Mouse (Mus musculus): ENCODE measurements around the gene Polr2e. TPM values are rescaled to one million over a fixed set of nuclear protein-coding genes. Genes with fewer than 3 reads are reported as not detected.

Gene Polr2e
- total RNA-seq (2021): 10 to 100 TPM; 64.1 to 66.0 TPM

GRCm38 (mm10) chr10:80039559-80039979 lies at the start of gene Polr2e:
TSS of gene Polr2e (minus strand) at chr10:80039795.
- intact Hi-C loops (cut with DNase I): loop anchor here (5.0 kb wide), 1 partner anchor 52 kb away; the partner anchor contains the start of gene Cnn2
- DNase-seq (ENCODE audit: extremely low spot score in 1 of 2, low spot score in 2 of 2): peak; percentile 97 to 98

GRCm38 (mm10) chr10:80089146-80089545 lies 49.6 kb upstream of the Polr2e start:
- intact Hi-C loops (cut with DNase I): no loop called here
- no peak for DNase-seq (ENCODE audit: extremely low spot score in 1 of 2, low spot score in 2 of 2)

DNA sequence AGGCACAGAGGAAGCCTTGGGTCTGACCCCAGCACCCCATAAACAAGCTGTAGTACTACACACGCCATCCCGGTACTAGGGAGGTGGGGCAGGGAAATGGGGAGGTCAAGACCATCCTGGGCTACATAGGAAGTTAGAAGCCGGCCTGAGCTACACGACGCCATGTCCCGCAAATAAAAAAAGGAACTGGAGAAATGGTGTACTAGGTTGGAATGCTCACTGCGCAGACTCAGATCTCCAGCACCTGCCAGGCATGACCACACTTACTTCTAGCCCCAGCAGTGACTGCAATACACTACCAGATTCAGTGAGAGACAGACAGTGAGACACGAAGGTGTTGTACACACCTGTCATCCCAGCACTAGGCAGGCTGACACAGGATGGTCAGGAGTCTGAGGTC lies 47.9 kb upstream of the Polr2e start:
- intact Hi-C loops (cut with DNase I): no loop called here

DNA sequence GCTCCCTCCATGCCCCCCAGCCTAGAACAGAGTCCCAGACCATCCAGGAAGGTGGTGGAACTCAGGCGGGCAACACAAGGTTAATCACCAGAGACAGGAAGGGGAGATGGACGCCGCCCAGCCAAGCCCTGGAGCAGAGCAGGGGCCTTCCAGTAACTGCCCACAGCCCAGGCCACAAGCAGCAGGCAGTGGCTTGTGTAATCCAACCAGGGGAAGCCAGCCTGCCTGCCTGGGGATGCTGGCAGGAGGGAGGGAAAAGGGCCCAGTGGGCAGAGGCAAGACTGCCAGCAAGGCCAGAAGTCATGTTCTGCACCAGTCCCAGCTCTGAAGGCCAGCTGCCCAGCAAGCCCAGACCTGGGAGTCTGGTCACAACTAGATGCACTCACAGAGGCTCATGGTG lies 47.3 kb upstream of the Polr2e start:
- intact Hi-C loops (cut with DNase I): no loop called here
- peak in 1 of 2 experiments; percentile 62 for DNase-seq (ENCODE audit: extremely low spot score in 1 of 2, low spot score in 2 of 2)

More for the DNA sequence above, 47.9 kb upstream of the Polr2e start:
- DNase-seq (ENCODE audit: extremely low spot score in 1 of 2, low spot score in 2 of 2): no peak

- no peak for DNase-seq (ENCODE audit: extremely low spot score in 1 of 2, low spot score in 2 of 2)
- intact Hi-C loops (cut with DNase I): no loop called here
Observed at GRCm38 (mm10) chr10:80084817-80085487, 45.4 kb upstream of the Polr2e start.

GRCm38 (mm10) chr10:80081075-80081474 lies 41.5 kb upstream of the Polr2e start:
- intact Hi-C loops (cut with DNase I): no loop called here
- DNase-seq (ENCODE audit: extremely low spot score in 1 of 2, low spot score in 2 of 2): no peak

DNA sequence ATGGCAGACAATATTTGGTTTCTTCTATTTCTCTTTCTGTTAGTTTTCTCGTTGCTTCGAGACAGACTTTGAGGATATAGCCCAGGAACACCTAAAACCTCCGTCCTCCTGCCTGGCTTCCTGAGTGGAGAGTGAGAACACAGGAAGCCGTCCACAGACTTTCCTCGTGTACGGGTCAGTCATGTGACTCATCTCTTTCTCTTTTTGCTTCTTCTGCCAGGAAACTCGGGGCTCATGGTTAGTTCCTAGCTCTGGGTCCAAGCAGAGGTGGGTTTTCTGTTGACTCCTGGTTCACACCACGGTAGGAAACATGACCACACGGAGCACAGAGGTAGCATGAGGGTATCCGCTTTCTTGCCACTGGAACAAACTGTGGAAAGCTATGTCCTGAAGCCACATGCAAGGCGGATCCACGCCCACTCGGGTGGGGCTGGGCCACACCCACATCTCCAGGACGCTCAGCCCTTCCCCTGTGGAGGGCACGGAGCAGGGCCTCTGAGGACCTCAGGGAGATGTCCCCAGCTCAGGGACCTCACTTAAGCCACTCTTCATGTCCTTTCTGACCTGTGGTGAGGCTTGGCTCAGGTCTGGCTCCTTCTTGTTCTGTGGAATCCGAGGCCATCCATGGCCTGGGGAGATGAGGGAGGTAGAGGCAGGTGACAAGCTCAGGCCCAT lies 40.9 kb upstream of the Polr2e start:
- intact Hi-C loops (cut with DNase I): no loop called here
- DNase-seq (ENCODE audit: extremely low spot score in 1 of 2, low spot score in 2 of 2): no peak

GRCm38 (mm10) chr10:80078366-80078765 lies 38.8 kb upstream of the Polr2e start:
- intact Hi-C loops (cut with DNase I): loop anchor here (5.0 kb wide), 1 partner anchor 34 kb away; no protein-coding TSS in a partner anchor
- no peak for DNase-seq (ENCODE audit: extremely low spot score in 1 of 2, low spot score in 2 of 2)

GRCm38 (mm10) chr10:80077312-80077711 lies 37.7 kb upstream of the Polr2e start:
- intact Hi-C loops (cut with DNase I): loop anchor here (5.0 kb wide), 1 partner anchor 35 kb away; no protein-coding TSS in a partner anchor
- DNase-seq (ENCODE audit: extremely low spot score in 1 of 2, low spot score in 2 of 2): no peak

DNA sequence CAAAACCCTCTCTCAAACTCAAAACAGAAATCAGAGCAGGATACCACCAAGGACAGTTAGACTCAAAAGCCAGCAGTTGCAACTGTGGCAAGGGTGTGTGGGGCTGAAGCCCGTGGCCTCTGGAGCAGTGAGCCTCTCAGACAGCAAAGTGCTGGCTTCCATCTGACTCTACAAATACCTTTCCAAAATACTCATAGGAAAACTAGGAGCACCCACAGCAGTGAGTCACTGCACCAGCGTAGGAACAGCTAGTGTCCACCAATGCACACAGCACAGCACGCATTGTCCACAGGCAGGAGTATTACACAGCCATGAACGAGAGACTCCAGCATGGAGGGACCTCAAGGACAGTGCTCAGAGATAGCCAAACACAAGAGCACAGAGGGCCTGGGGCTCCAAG lies 36.8 kb upstream of the Polr2e start:
- no peak for DNase-seq (ENCODE audit: extremely low spot score in 1 of 2, low spot score in 2 of 2)
- intact Hi-C loops (cut with DNase I): loop anchor here (5.0 kb wide), 1 partner anchor 36 kb away; no protein-coding TSS in a partner anchor

DNA sequence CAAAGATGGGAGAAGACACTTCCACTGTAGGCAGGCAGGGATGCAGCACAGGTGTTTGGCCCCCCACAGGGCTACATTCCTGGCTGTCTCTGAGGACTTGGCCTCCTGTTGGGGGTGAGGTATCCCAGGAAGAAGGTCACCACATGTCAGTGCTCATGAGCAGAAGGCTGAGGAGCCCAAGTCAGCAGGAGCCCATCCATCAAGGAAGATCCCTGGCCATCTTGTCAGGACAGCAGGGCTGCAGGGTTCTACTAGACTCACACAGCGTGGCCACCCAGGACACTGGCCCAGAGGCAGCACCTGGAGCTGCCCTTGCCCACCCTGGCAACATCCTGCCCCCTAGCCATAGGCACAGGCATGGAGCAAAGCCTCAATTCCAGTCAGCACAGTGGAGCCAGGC lies 36.3 kb upstream of the Polr2e start:
- DNase-seq (ENCODE audit: extremely low spot score in 1 of 2, low spot score in 2 of 2): no peak
- intact Hi-C loops (cut with DNase I): loop anchor here (5.0 kb wide), 1 partner anchor 36 kb away; no protein-coding TSS in a partner anchor

- intact Hi-C loops (cut with DNase I): loop anchor here (5.0 kb wide), 1 partner anchor 37 kb away; no protein-coding TSS in a partner anchor
- peak; percentile 44 to 90 for DNase-seq (ENCODE audit: extremely low spot score in 1 of 2, low spot score in 2 of 2)
Observed at GRCm38 (mm10) chr10:80074813-80075601, 35.4 kb upstream of the Polr2e start.

- no peak for DNase-seq (ENCODE audit: extremely low spot score in 1 of 2, low spot score in 2 of 2)
- intact Hi-C loops (cut with DNase I): no loop called here
Observed at GRCm38 (mm10) chr10:80072623-80073489, 33.3 kb upstream of the Polr2e start.

- no peak for DNase-seq (ENCODE audit: extremely low spot score in 1 of 2, low spot score in 2 of 2)
- intact Hi-C loops (cut with DNase I): no loop called here
Observed at GRCm38 (mm10) chr10:80071516-80071900, 31.9 kb upstream of the Polr2e start.

DNA sequence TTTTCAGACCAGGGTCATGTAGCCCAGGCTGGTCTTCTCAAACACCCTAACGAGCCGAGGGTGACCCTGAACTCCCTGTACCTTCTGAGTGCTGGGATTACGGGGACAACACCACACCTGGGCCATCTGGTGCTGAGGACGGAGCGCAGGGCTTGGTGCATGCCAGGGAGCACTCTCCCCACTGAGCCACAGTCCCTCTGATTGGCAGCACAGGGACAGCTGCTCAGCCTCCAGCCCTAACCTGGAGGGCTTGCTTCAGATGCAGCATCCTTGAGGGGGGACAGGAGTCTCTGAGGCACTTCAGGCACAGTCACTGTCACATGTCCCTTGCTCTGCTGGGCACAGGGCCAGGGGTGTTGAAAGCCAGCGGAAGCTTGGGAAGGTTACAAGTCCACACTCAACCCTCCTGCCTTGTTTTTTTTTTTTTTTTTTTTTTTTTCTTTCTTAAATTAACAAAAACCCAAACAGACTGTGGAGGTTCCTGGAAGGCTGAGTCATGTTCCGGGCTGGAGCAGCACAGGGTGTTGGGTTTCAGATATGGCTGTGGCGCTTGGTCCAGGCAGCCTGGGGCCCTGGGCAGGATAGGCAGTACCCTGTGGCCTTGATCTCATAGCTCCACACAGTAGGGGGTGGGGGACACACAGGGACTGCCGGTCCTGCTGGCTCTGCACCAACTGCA lies 31.4 kb upstream of the Polr2e start:
- intact Hi-C loops (cut with DNase I): no loop called here

GRCm38 (mm10) chr10:80069948-80070450 lies 30.4 kb upstream of the Polr2e start:
- intact Hi-C loops (cut with DNase I): no loop called here

More for the DNA sequence above, 31.4 kb upstream of the Polr2e start:
- peak; percentile 56 to 92 for DNase-seq (ENCODE audit: extremely low spot score in 1 of 2, low spot score in 2 of 2)

DNA sequence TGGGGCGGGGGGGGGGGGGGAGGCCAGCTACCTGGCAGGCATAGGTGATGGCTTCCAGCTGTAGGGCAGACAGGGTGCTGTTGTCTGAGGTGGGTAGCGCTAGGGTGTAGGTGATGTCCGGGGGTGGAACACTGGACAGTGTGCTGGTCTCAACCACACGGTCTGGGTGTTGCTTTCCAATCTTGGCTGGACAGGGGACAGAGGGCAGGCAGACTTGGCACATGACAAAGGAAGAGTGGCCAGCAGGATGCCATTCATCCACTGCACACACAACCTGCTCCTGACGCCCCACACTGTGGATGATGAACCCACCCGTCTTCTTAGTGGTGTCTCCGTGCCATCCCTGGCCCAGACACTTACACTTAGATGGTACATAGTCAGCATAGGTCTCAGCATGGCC lies 29.7 kb upstream of the Polr2e start:
- intact Hi-C loops (cut with DNase I): no loop called here
- DNase-seq (ENCODE audit: extremely low spot score in 1 of 2, low spot score in 2 of 2): no peak

More at GRCm38 (mm10) chr10:80069948-80070450, 30.4 kb upstream of the Polr2e start:
- no peak for DNase-seq (ENCODE audit: extremely low spot score in 1 of 2, low spot score in 2 of 2)

Data from left cerebral cortex, postnatal 10 days (tissue).